ENCODE assay signal across 24 mouse cellular contexts in genomic region chr9:65168534-65168933, GRCm38 (mm10). TPM values are rescaled to one million over a fixed set of nuclear protein-coding genes. Genes with fewer than 3 reads are reported as not detected.
DNase-seq lines count a peak whose midpoint lies in the region; ATAC-seq and TF ChIP-seq lines count a peak whose summit lies in the region.
"Had no signal": no experiment of that assay in that cellular context is flagged by ENCODE, and none has a peak within 500 bp of the region (broad histone marks: within the 10 kb centered on the region; RNA-seq: fewer than 3 reads in every experiment).

No protein-coding gene starts in this region.

- no peaks in the 10 kb centered on the region for H3K27me3 ChIP-seq in hindbrain, embryonic 12.5 days
- no peaks in the 10 kb centered on the region for H3K27me3 ChIP-seq in hindbrain, embryonic 16.5 days (replicated peaks; ENCODE audit: control insufficient read depth, insufficient read depth, low read length)
- no peaks in the 10 kb centered on the region for H3K27me3 ChIP-seq in midbrain, embryonic 12.5 days
- no peaks in the 10 kb centered on the region for H3K27me3 ChIP-seq in midbrain, postnatal 0 days (ENCODE audit: insufficient read depth, low read length)
- H3K27me3 ChIP-seq in limb, embryonic 11.5 days (ENCODE audit: control insufficient read depth, insufficient read depth, low read length), result no peaks in the 10 kb centered on the region
- no peaks in the 10 kb centered on the region for H3K27me3 ChIP-seq in neural tube, embryonic 15.5 days (replicated peaks)
- H3K27me3 ChIP-seq in intestine, embryonic 16.5 days (replicated peaks; ENCODE audit: control insufficient read depth, insufficient read depth, low read length), result no peaks in the 10 kb centered on the region
- H3K27me3 ChIP-seq: intestine, embryonic 15.5 days had no signal

- no peak overlapping the region for H3K4me3 ChIP-seq in hindbrain, embryonic 12.5 days
- no peak overlapping the region for H3K4me3 ChIP-seq in hindbrain, embryonic 16.5 days (ENCODE audit: low read length)
- H3K4me3 ChIP-seq in midbrain, embryonic 12.5 days, result no peak overlapping the region
- no peak overlapping the region for H3K4me3 ChIP-seq in midbrain, postnatal 0 days (ENCODE audit: low read depth, low read length)
- H3K4me3 ChIP-seq in limb, embryonic 11.5 days (ENCODE audit: low read depth, low read length), result no peak overlapping the region
- no peak overlapping the region for H3K4me3 ChIP-seq in neural tube, embryonic 15.5 days (replicated peaks)
- no peak overlapping the region for H3K4me3 ChIP-seq in intestine, embryonic 16.5 days (ENCODE audit: low read length)
- H3K4me3 ChIP-seq: embryonic facial prominence, embryonic 13.5 days; heart, adult 2 months; intestine, embryonic 15.5 days; layer of hippocampus, adult 2 months; left cerebral cortex, adult 2 months; liver, embryonic 12.5 days had no signal

- no peak overlapping the region for H3K9ac ChIP-seq in hindbrain, embryonic 12.5 days
- H3K9ac ChIP-seq in hindbrain, embryonic 16.5 days (ENCODE audit: low read depth, low read length), result no peak overlapping the region
- H3K9ac ChIP-seq in midbrain, embryonic 12.5 days (replicated peaks), result no peak overlapping the region
- H3K9ac ChIP-seq in midbrain, postnatal 0 days (replicated peaks; ENCODE audit: low read length, poor library complexity, severe bottlenecking), result no peak overlapping the region
- H3K9ac ChIP-seq in limb, embryonic 11.5 days (ENCODE audit: low read length), result no peak overlapping the region; the same call in 1 of the 2 replicates
- H3K9ac ChIP-seq in neural tube, embryonic 15.5 days (replicated peaks), result no peak overlapping the region
- H3K9ac ChIP-seq in intestine, embryonic 16.5 days (ENCODE audit: low read depth, low read length), result no peak overlapping the region
- H3K9ac ChIP-seq: embryonic facial prominence, embryonic 13.5 days; intestine, embryonic 15.5 days; liver, embryonic 12.5 days had no signal

- no peak for ATAC-seq in hindbrain, embryonic 12.5 days (ENCODE audit: low FRiP score)
- no peak for ATAC-seq in hindbrain, embryonic 16.5 days
- ATAC-seq in midbrain, embryonic 12.5 days (ENCODE audit: low FRiP score, low read depth), result no peak
- no peak for ATAC-seq in midbrain, postnatal 0 days (ENCODE audit: low FRiP score)
- ATAC-seq in limb, embryonic 11.5 days (ENCODE audit: insufficient number of reproducible peaks, low FRiP score, low TSS enrichment, low read depth), result 0 out of 2 replicates have a peak, but pooled peaks have one; percentile 48
- ATAC-seq in neural tube, embryonic 15.5 days (ENCODE audit: low FRiP score), result no peak
- ATAC-seq in intestine, embryonic 16.5 days, result no peak
- ATAC-seq: intestine, embryonic 15.5 days; liver, embryonic 12.5 days had no signal

- peak overlapping the region; percentile 52 for H3K27ac ChIP-seq in hindbrain, embryonic 12.5 days
- no peak overlapping the region for H3K27ac ChIP-seq in hindbrain, embryonic 16.5 days (ENCODE audit: low read depth, low read length)
- peak overlapping the region; percentile 71 for H3K27ac ChIP-seq in midbrain, embryonic 12.5 days (replicated peaks)
- no peak overlapping the region for H3K27ac ChIP-seq in midbrain, postnatal 0 days (ENCODE audit: low read depth, low read length)
- H3K27ac ChIP-seq in limb, embryonic 11.5 days (replicated peaks; ENCODE audit: low read depth, low read length), result peak overlapping the region; percentile 89
- H3K27ac ChIP-seq in neural tube, embryonic 15.5 days (replicated peaks), result peak overlapping the region; percentile 63; the same call in 1 of the 2 replicates
- no peak overlapping the region for H3K27ac ChIP-seq in intestine, embryonic 16.5 days (ENCODE audit: low read length)
- H3K27ac ChIP-seq: embryonic facial prominence, embryonic 13.5 days; heart, adult 2 months; intestine, embryonic 15.5 days; kidney, postnatal 0 days; layer of hippocampus, adult 2 months; left cerebral cortex, adult 2 months; liver, embryonic 12.5 days had no signal

- H3K36me3 ChIP-seq in hindbrain, embryonic 12.5 days, result peaks cover 3% of the 10 kb centered on the region; the same call in 1 of the 2 replicates
- no peaks in the 10 kb centered on the region for H3K36me3 ChIP-seq in hindbrain, embryonic 16.5 days (ENCODE audit: control insufficient read depth, insufficient read depth, low read length)
- H3K36me3 ChIP-seq in midbrain, embryonic 12.5 days, result peaks cover 28% of the 10 kb centered on the region
- no peaks in the 10 kb centered on the region for H3K36me3 ChIP-seq in midbrain, postnatal 0 days (ENCODE audit: insufficient read depth, low read length)
- no peaks in the 10 kb centered on the region; the same call in 1 of the 2 replicates for H3K36me3 ChIP-seq in limb, embryonic 11.5 days (ENCODE audit: control insufficient read depth, insufficient read depth, low read length)
- H3K36me3 ChIP-seq in neural tube, embryonic 15.5 days, result no peaks in the 10 kb centered on the region
- H3K36me3 ChIP-seq in intestine, embryonic 16.5 days (ENCODE audit: control insufficient read depth, insufficient read depth, low read length), result no peaks in the 10 kb centered on the region
- H3K36me3 ChIP-seq: embryonic facial prominence, embryonic 13.5 days; intestine, embryonic 15.5 days; liver, embryonic 12.5 days had no signal

- H3K9me3 ChIP-seq in hindbrain, embryonic 12.5 days (replicated peaks), result no peaks in the 10 kb centered on the region
- no peaks in the 10 kb centered on the region for H3K9me3 ChIP-seq in hindbrain, embryonic 16.5 days (ENCODE audit: control insufficient read depth, low read length)
- H3K9me3 ChIP-seq in midbrain, embryonic 12.5 days, result no peaks in the 10 kb centered on the region
- H3K9me3 ChIP-seq in midbrain, postnatal 0 days (ENCODE audit: low read length), result no peaks in the 10 kb centered on the region
- H3K9me3 ChIP-seq in limb, embryonic 11.5 days (ENCODE audit: control insufficient read depth, low read length), result no peaks in the 10 kb centered on the region
- H3K9me3 ChIP-seq in neural tube, embryonic 15.5 days (replicated peaks), result no peaks in the 10 kb centered on the region
- H3K9me3 ChIP-seq in intestine, embryonic 16.5 days (ENCODE audit: control insufficient read depth, low read length), result 0 out of 2 replicates have a peak, but pooled peaks cover 3% of the 10 kb centered on the region
- H3K9me3 ChIP-seq: embryonic facial prominence, embryonic 13.5 days; intestine, embryonic 15.5 days; liver, embryonic 12.5 days had no signal

- no peak for TF ChIP-seq CTCF in midbrain, postnatal 0 days (IDR thresholded peaks at IDR 0.05)

- WGBS in hindbrain, embryonic 12.5 days, result 63% methylated on average over 6 of the region's 6 CpGs
- 44% methylated on average over 6 of the region's 6 CpGs for WGBS in hindbrain, embryonic 16.5 days
- WGBS in midbrain, embryonic 12.5 days, result 41% methylated on average over 2 of the region's 6 CpGs
- WGBS in midbrain, postnatal 0 days, result 64% methylated on average over 6 of the region's 6 CpGs
- WGBS in limb, embryonic 11.5 days, result 9% methylated on average over 6 of the region's 6 CpGs
- 18% methylated on average over 2 of the region's 6 CpGs for WGBS in neural tube, embryonic 15.5 days
- WGBS in intestine, embryonic 16.5 days, result 45% methylated on average over 6 of the region's 6 CpGs

- DNase-seq in midbrain, postnatal 0 days (ENCODE audit: low spot score), result no peak
- no peak for DNase-seq in limb, embryonic 11.5 days (ENCODE audit: low spot score)
- DNase-seq: adrenal gland, adult 2 months; cerebellum, adult 2 months; gastrocnemius, postnatal 25 days; heart, adult 2 months; heart, postnatal 36 days; left cerebral cortex, postnatal 4 days; lung, adult 2 months; lung, postnatal 36 days; right cerebral cortex, postnatal 14 days; spleen, adult 18-20 months; thymus, postnatal 25 days had no signal

- peaks cover 47% of the 10 kb centered on the region for H3K4me1 ChIP-seq in hindbrain, embryonic 12.5 days
- H3K4me1 ChIP-seq in hindbrain, embryonic 16.5 days (ENCODE audit: control insufficient read depth, insufficient read depth, low read depth, low read length), result peaks cover under 1% of the 10 kb centered on the region
- H3K4me1 ChIP-seq in midbrain, embryonic 12.5 days, result peaks cover 49% of the 10 kb centered on the region
- H3K4me1 ChIP-seq in midbrain, postnatal 0 days (ENCODE audit: insufficient read depth, low read length), result no peaks in the 10 kb centered on the region
- peaks cover 58% of the 10 kb centered on the region for H3K4me1 ChIP-seq in limb, embryonic 11.5 days (ENCODE audit: control insufficient read depth, insufficient read depth, low read length)
- peaks cover 27% of the 10 kb centered on the region for H3K4me1 ChIP-seq in neural tube, embryonic 15.5 days
- H3K4me1 ChIP-seq in intestine, embryonic 16.5 days (ENCODE audit: control insufficient read depth, insufficient read depth, low read length), result no peaks in the 10 kb centered on the region
- H3K4me1 ChIP-seq: liver, embryonic 12.5 days had no signal

- H3K4me2 ChIP-seq in hindbrain, embryonic 12.5 days (replicated peaks), result no peak overlapping the region
- H3K4me2 ChIP-seq in hindbrain, embryonic 16.5 days (ENCODE audit: low read length), result no peak overlapping the region
- H3K4me2 ChIP-seq in midbrain, embryonic 12.5 days (replicated peaks), result no peak overlapping the region
- no peak overlapping the region for H3K4me2 ChIP-seq in midbrain, postnatal 0 days (ENCODE audit: low read depth, low read length, poor library complexity, severe bottlenecking)
- no peak overlapping the region; the same call in 1 of the 2 replicates for H3K4me2 ChIP-seq in limb, embryonic 11.5 days (ENCODE audit: low read depth, severe bottlenecking)
- H3K4me2 ChIP-seq in neural tube, embryonic 15.5 days, result no peak overlapping the region
- no peak overlapping the region for H3K4me2 ChIP-seq in intestine, embryonic 16.5 days (ENCODE audit: low read depth, low read length)
- H3K4me2 ChIP-seq: embryonic facial prominence, embryonic 13.5 days; intestine, embryonic 15.5 days; liver, embryonic 12.5 days had no signal

RNA-seq across cellular contexts. Expression of gene Parp16, which starts 26.6 kb away (rescaled TPM):
- polyA plus RNA-seq in hindbrain, embryonic 12.5 days (2016; fragmentation: Nextera tagmentation; extraction: Ambion mirVana), result 5.8 and 6.4 TPM in 2 replicates
- 7.7 and 8.3 TPM in 2 replicates for polyA plus RNA-seq in hindbrain, embryonic 16.5 days (2015; fragmentation: Nextera tagmentation; extraction: Ambion mirVana)
- 5.6 and 6.5 TPM in 2 replicates for polyA plus RNA-seq in midbrain, embryonic 12.5 days (2016; fragmentation: Nextera tagmentation; extraction: Ambion mirVana)
- total RNA-seq in midbrain, postnatal 0 days (2014; rRNA removed), result 7.5 and 8.0 TPM in 2 replicates
- 7.0 and 7.7 TPM in 2 replicates for polyA plus RNA-seq in midbrain, postnatal 0 days (2015; fragmentation: Nextera tagmentation; extraction: Ambion mirVana)
- 7.2 and 8.2 TPM in 2 replicates for polyA plus RNA-seq in limb, embryonic 11.5 days (2014; fragmentation: Nextera tagmentation; extraction: Ambion mirVana)
- polyA plus RNA-seq in neural tube, embryonic 15.5 days (2015; fragmentation: Nextera tagmentation; extraction: Ambion mirVana), result 6.4 and 8.9 TPM in 2 replicates
- polyA plus RNA-seq in intestine, embryonic 16.5 days (2015; fragmentation: Nextera tagmentation; extraction: Ambion mirVana), result 10.8 and 11.0 TPM in 2 replicates

RNA-seq across cellular contexts. Expression of gene Igdcc3, which starts 27.5 kb away (rescaled TPM):
- 30.9 and 34.4 TPM in 2 replicates for polyA plus RNA-seq in hindbrain, embryonic 12.5 days (2016; fragmentation: Nextera tagmentation; extraction: Ambion mirVana)
- 4.4 and 9.0 TPM in 2 replicates for polyA plus RNA-seq in hindbrain, embryonic 16.5 days (2015; fragmentation: Nextera tagmentation; extraction: Ambion mirVana)
- 62.1 and 74.7 TPM in 2 replicates for polyA plus RNA-seq in midbrain, embryonic 12.5 days (2016; fragmentation: Nextera tagmentation; extraction: Ambion mirVana)
- total RNA-seq in midbrain, postnatal 0 days (2014; rRNA removed), result 5.3 and 7.7 TPM in 2 replicates
- 6.4 and 6.6 TPM in 2 replicates for polyA plus RNA-seq in midbrain, postnatal 0 days (2015; fragmentation: Nextera tagmentation; extraction: Ambion mirVana)
- 44.5 and 46.2 TPM in 2 replicates for polyA plus RNA-seq in limb, embryonic 11.5 days (2014; fragmentation: Nextera tagmentation; extraction: Ambion mirVana)
- 7.9 and 8.9 TPM in 2 replicates for polyA plus RNA-seq in neural tube, embryonic 15.5 days (2015; fragmentation: Nextera tagmentation; extraction: Ambion mirVana)
- polyA plus RNA-seq in intestine, embryonic 16.5 days (2015; fragmentation: Nextera tagmentation; extraction: Ambion mirVana), result 0.12 and 0.60 TPM in 2 replicates

Comparison
In these comparisons a context has a peak if more than half of its experiments do, and no peak if none do; other contexts are left out.
1. H3K27ac ChIP-seq: peak in hindbrain, embryonic 12.5 days (single experiment), midbrain, embryonic 12.5 days (single experiment), limb, embryonic 11.5 days (single experiment) and neural tube, embryonic 15.5 days (single experiment); none in hindbrain, embryonic 16.5 days (single experiment), midbrain, postnatal 0 days (single experiment) and intestine, embryonic 16.5 days (single experiment).